Mouse (Mus musculus) ovary, postnatal 36 days (tissue): ENCODE results near the gene Lurap1.

ENCODE experiments used
- DNase-seq: peaks from one replicate; pipeline ENCODE4 v3.0.0; 2022; ENCODE audit warnings: low spot score, mixed read lengths

Gene Lurap1

GRCm38 (mm10) chr4:116160769-116161168 lies 9.6 kb upstream of the Lurap1 start:
- DNase-seq: peak; percentile 36

GRCm38 (mm10) chr4:116159912-116160311 lies 8.8 kb upstream of the Lurap1 start:
- no peak for DNase-seq

GRCm38 (mm10) chr4:116157882-116158281 lies 6.7 kb upstream of the Lurap1 start:
- DNase-seq: no peak

GRCm38 (mm10) chr4:116152702-116153101 lies 1.6 kb upstream of the Lurap1 start:
- DNase-seq: no peak

- no peak for DNase-seq
Measured at GRCm38 (mm10) chr4:116150862-116151221, 296 bp downstream of the Lurap1 start.

GRCm38 (mm10) chr4:116150156-116150861 lies 829 bp downstream of the Lurap1 start:
- peak; percentile 79 for DNase-seq

- DNase-seq: no peak
Measured at GRCm38 (mm10) chr4:116149812-116150155, 1.4 kb downstream of the Lurap1 start.

GRCm38 (mm10) chr4:116143891-116144717 lies 7.0 kb downstream of the Lurap1 start:
- DNase-seq: peak; percentile 77

GRCm38 (mm10) chr4:116143317-116143811 lies 7.8 kb downstream of the Lurap1 start:
- DNase-seq: no peak

- no peak for DNase-seq
Measured at GRCm38 (mm10) chr4:116142269-116142668, 8.9 kb downstream of the Lurap1 start.

GRCm38 (mm10) chr4:116141736-116142135 lies 9.4 kb downstream of the Lurap1 start:
- no peak for DNase-seq

- DNase-seq: no peak
Measured at GRCm38 (mm10) chr4:116140801-116141574, 10.2 kb downstream of the Lurap1 start.

- DNase-seq: no peak
Measured at GRCm38 (mm10) chr4:116137421-116137996, 13.6 kb downstream of the Lurap1 start.

- no peak for DNase-seq
Measured at GRCm38 (mm10) chr4:116134990-116135389, 16.1 kb downstream of the Lurap1 start.

GRCm38 (mm10) chr4:116133126-116133525 lies 18.0 kb downstream of the Lurap1 start:
- no peak for DNase-seq

- no peak for DNase-seq
Measured at GRCm38 (mm10) chr4:116127956-116128355, 23.2 kb downstream of the Lurap1 start.

- DNase-seq: no peak
Measured at GRCm38 (mm10) chr4:116125803-116126386, 25.2 kb downstream of the Lurap1 start.

GRCm38 (mm10) chr4:116123602-116124519 lies 27.3 kb downstream of the Lurap1 start, which contains the start of the genes Rad54l and Pomgnt1:
Gene Rad54l, minus strand, starts transcription at chr4:116123690.
Gene Pomgnt1, plus strand, starts transcription at chr4:116123840.
- peak; percentile 83 for DNase-seq

- DNase-seq: no peak
Measured at GRCm38 (mm10) chr4:116122762-116123161, 28.4 kb downstream of the Lurap1 start.

- no peak for DNase-seq
Measured at GRCm38 (mm10) chr4:116111486-116111885, 39.7 kb downstream of the Lurap1 start.
